Mouse (Mus musculus) layer of hippocampus, postnatal 10 days (tissue): ENCODE measurements at regions not wholly inside any gene's neighbourhood (a gene's known extent, or its start where the extent isn't known, plus 50 kb on each side); places are given as distances from the start of the nearest gene placed in this dataset.

Source experiments
- DNase-seq, 2 experiments: peaks; one replicate each; pipeline ENCODE4 v3.0.0; 2021; ENCODE audit warnings: low spot score in 2 of 2

GRCm38 (mm10) chr9:120808741-120809425 lies 120.1 kb upstream of the Ctnnb1 start:
- DNase-seq: no peak

GRCm38 (mm10) chr9:120811522-120811921 lies 117.5 kb upstream of the Ctnnb1 start:
- no peak for DNase-seq

GRCm38 (mm10) chr9:120812667-120813210 lies 116.3 kb upstream of the Ctnnb1 start:
- no peak for DNase-seq

DNA sequence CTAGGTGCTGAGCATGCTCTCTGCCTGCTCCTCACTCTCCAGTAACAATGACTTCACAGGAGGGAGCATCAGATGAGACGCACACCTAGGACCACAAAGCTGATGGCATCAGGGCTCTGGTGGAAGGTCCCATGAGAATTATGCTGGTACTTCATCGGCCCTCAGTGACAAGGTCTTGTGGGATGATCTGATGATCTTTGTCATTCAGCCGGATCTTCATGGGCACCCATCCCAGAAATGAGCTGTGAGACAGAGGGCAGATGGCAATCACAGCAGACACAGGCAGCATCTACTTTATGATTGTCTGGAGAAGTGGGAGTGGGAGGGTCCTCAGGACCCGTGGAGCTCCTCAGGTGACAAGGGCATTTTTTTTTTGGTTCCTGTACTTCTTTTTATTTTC lies 114.7 kb upstream of the Ctnnb1 start:
- DNase-seq: no peak

DNA sequence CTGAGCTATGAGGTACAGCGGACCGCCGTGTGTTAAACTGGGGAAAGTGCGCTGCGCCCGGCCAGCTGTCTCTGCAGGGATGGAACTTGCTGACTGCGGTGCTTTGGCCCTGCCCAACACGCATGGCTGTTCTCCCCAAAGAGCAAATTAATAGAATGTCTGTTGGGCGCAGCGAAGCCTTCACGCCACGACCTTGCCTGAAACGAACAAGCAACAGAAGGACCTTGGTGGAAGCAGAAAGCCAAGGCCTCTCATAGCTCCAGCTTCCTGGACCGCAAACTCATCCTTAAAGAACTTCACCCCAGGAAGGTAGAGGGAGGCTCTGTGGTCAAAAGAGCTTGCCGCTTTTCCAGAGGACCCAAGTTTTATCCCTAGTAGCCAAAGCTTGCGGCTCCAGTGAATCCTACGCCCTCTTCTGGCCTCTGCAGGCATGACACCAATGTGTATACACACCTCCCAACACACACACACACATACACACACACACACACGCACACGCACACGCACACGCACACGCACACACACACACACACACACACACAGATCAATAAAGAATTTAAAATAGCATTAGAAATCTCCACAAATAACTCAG lies 110.2 kb upstream of the Ctnnb1 start:
- no peak for DNase-seq

DNA sequence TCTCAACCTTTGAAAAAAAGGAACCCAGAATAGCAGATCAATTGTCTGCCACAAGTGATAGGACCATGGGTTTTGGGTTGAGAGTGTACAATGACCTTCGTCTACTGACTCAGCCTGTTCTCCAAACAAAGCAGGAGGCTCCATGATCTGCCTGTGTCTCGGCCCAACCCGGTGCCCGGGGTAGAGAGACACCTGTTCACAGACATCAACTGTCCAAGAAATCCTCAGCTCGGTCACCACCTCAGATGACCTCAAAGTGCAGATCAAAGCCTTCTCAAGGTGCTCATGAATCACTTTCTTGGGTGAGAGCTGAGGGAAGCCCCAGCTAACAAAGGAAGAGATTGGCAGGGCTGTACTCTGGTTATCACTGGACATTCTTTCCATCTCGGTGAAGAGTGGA lies 108.1 kb upstream of the Ctnnb1 start:
- DNase-seq: no peak

- peak; percentile 49 to 55 for DNase-seq
Measured at GRCm38 (mm10) chr9:120823397-120823796, 105.6 kb upstream of the Ctnnb1 start.

GRCm38 (mm10) chr9:120826266-120826665 lies 102.8 kb upstream of the Ctnnb1 start:
- DNase-seq: no peak

DNA sequence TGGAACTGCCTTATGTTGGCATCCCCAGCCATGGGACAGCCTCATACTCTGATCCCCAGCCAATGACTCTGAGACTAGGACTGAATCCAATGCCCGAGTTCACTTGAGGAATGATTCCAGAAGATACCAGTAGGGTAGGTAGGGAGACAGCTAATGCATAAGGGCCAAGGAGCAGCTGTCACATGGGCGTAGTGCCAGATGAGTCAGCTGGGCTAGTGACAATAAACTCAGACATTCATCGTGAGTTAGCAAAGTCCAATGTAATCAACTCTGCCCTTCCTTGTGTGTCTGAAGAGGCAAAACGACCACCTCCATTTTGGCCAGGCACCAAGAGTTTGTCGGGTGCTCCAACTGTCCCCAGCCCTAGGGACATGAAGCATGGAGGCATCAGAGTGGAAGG lies 98.5 kb upstream of the Ctnnb1 start:
- DNase-seq: peak in 1 of 2 experiments; percentile 40

- no peak for DNase-seq
Measured at GRCm38 (mm10) chr9:120834166-120834565, 94.8 kb upstream of the Ctnnb1 start.

GRCm38 (mm10) chr9:120835621-120836020 lies 93.4 kb upstream of the Ctnnb1 start:
- DNase-seq: no peak

- no peak for DNase-seq
Measured at GRCm38 (mm10) chr9:120837431-120838150, 91.4 kb upstream of the Ctnnb1 start.

DNA sequence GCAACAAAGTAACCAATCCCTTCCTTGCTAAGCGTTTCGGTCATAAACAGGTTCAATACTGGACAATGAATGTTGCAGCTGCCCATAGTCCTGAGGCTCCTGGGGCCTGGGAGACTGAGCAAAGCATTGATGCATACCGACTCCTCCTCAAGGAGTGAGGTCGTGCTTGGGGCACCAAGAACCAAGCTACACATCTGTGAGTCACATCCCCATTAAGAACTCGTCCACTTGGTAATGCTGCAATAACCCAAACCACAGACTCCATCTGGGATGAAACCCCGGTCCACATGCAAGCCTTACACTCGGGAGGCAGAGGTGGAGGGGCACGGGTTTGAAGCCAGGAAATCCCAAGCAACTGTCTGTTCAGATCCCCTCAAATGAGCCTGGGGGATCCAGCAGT lies 85.3 kb upstream of the Ctnnb1 start:
- DNase-seq: no peak

- no peak for DNase-seq
Measured at GRCm38 (mm10) chr9:120845538-120845937, 83.5 kb upstream of the Ctnnb1 start.

GRCm38 (mm10) chr9:120847649-120848048 lies 81.4 kb upstream of the Ctnnb1 start:
- DNase-seq: no peak

GRCm38 (mm10) chr9:120848962-120849361 lies 80.1 kb upstream of the Ctnnb1 start:
- no peak for DNase-seq

- no peak for DNase-seq
Measured at GRCm38 (mm10) chr9:120850092-120850491, 78.9 kb upstream of the Ctnnb1 start.

DNA sequence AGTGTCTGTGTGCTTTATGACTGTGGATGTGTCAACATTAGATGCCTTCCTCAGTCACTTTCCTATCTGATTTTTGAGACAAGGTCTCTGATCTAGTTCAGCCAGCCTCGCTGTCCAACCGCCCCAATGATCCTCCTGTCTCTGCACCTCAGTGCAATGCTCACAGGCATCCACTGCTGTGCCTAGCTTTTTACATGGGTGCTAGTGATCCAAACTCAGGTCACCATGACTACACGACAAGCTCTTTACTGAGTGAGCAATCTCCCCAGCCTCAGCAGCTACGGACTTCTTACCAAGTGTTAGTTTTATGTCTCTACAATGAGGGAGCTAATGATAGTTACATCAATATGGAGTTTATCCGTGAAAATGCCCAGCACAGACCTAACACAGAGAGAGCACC lies 77.1 kb upstream of the Ctnnb1 start:
- no peak for DNase-seq

DNA sequence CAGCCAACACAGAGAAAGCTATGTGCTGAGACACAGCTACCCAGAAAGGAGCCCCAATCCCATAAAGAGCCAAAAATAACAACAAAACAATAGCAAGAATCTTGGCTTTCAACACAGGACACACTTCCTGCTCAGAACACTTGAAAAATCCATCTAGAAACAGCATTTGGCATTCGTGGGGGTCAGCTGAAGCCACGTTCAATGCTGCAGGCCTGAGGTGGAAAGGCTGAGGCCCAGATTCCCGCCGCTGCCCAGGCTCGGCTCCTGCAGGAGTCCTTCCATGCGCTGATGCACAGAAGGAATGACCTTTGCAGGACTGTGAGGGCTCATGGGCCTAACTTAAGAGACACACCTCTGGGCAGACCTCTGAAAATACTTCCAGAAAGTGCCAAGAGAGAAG lies 76.4 kb upstream of the Ctnnb1 start:
- DNase-seq: no peak

- no peak for DNase-seq
Measured at GRCm38 (mm10) chr9:120853032-120853597, 75.9 kb upstream of the Ctnnb1 start.

DNA sequence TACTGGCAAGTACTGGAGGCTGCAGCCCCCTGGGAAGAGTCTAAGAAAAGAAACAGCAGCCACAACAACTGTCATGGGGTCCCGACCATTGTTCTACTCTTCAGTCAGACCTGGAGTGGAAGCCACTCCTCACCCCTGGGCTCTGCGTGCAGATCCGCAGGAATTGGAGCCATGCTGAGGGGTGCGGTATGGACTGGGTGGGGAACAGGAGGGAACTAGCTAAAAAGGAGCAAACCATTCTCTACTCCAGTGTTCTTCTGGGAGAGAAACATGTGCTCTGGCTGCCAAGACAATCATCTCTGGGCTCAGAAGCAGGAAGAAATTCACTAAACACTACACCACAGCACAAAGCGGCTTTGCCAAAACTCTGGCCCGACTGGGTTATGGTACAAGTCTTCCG lies 74.7 kb upstream of the Ctnnb1 start:
- DNase-seq: no peak
